Mouse (Mus musculus) liver, embryonic 14.5 days (tissue): ENCODE results near the gene Dnah7c.

Source experiments
- CTCF ChIP-seq: IDR thresholded peaks from 2 replicates; pipeline ENCODE4 v1.5.1; 2016; ENCODE audit warnings: antibody characterized with exemption, low read depth, control low read depth
- EP300 ChIP-seq: IDR thresholded peaks from 2 replicates; pipeline ENCODE4 v1.6.1; 2016; ENCODE audit warnings: antibody characterized with exemption, low read depth

- TF ChIP-seq CTCF (no peak), EP300 (no peak)
Measured at GRCm38 (mm10) chr1:46521032-46521431, 95.6 kb downstream of the Dnah7c start.
